Mouse (Mus musculus): Measurements from ENCODE around the gene Cfap299. TPM values are rescaled to one million over a fixed set of nuclear protein-coding genes. Genes with fewer than 3 reads are reported as not detected.

Gene Cfap299
- polyA plus RNA-seq, 1 experiment: not detected

GRCm38 (mm10) chr5:98360792-98361419 lies 31.8 kb downstream of the Cfap299 start:
- H3K27ac ChIP-seq (replicated peaks; ENCODE audit: low read depth, low read length): no peak overlapping the region
- no peaks in the 10 kb centered on the region for H3K4me1 ChIP-seq (ENCODE audit: control insufficient read depth, insufficient read depth, insufficient read length, low read length)
- no peak overlapping the region for H3K4me3 ChIP-seq (ENCODE audit: insufficient read depth, low read depth, low read length)

GRCm38 (mm10) chr5:98363428-98363827 lies 34.3 kb downstream of the Cfap299 start:
- Histone ChIP-seq H3K4me3 (ENCODE audit: insufficient read depth, low read depth, low read length) (no peak overlapping the region), H3K4me1 (ENCODE audit: control insufficient read depth, insufficient read depth, insufficient read length, low read length) (no peaks in the 10 kb centered on the region), H3K27ac (replicated peaks; ENCODE audit: low read depth, low read length) (no peak overlapping the region)

GRCm38 (mm10) chr5:98365340-98365739 lies 36.2 kb downstream of the Cfap299 start:
- H3K4me3 ChIP-seq (ENCODE audit: insufficient read depth, low read depth, low read length): no peak overlapping the region
- H3K4me1 ChIP-seq (ENCODE audit: control insufficient read depth, insufficient read depth, insufficient read length, low read length): no peaks in the 10 kb centered on the region
- no peak overlapping the region for H3K27ac ChIP-seq (replicated peaks; ENCODE audit: low read depth, low read length)

- Histone ChIP-seq H3K4me3 (ENCODE audit: insufficient read depth, low read depth, low read length) (no peak overlapping the region), H3K4me1 (ENCODE audit: control insufficient read depth, insufficient read depth, insufficient read length, low read length) (no peaks in the 10 kb centered on the region), H3K27ac (replicated peaks; ENCODE audit: low read depth, low read length) (no peak overlapping the region)
Measured at GRCm38 (mm10) chr5:98368822-98369221, 39.7 kb downstream of the Cfap299 start.

GRCm38 (mm10) chr5:98369426-98369825 lies 40.3 kb downstream of the Cfap299 start:
- no peak overlapping the region for H3K4me3 ChIP-seq (ENCODE audit: insufficient read depth, low read depth, low read length)
- H3K4me1 ChIP-seq (ENCODE audit: control insufficient read depth, insufficient read depth, insufficient read length, low read length): no peaks in the 10 kb centered on the region
- no peak overlapping the region for H3K27ac ChIP-seq (replicated peaks; ENCODE audit: low read depth, low read length)

GRCm38 (mm10) chr5:98376058-98376798 lies 47.1 kb downstream of the Cfap299 start:
- H3K4me1 ChIP-seq (ENCODE audit: control insufficient read depth, insufficient read depth, insufficient read length, low read length): no peaks in the 10 kb centered on the region
- no peak overlapping the region for H3K27ac ChIP-seq (replicated peaks; ENCODE audit: low read depth, low read length)
- no peak overlapping the region for H3K4me3 ChIP-seq (ENCODE audit: insufficient read depth, low read depth, low read length)

GRCm38 (mm10) chr5:98376799-98377090 lies 47.6 kb downstream of the Cfap299 start:
- no peaks in the 10 kb centered on the region for H3K4me1 ChIP-seq (ENCODE audit: control insufficient read depth, insufficient read depth, insufficient read length, low read length)

GRCm38 (mm10) chr5:98380360-98380759 lies 51.3 kb downstream of the Cfap299 start:
- no peak overlapping the region for H3K4me3 ChIP-seq (ENCODE audit: insufficient read depth, low read depth, low read length)

More at GRCm38 (mm10) chr5:98376799-98377090, 47.6 kb downstream of the Cfap299 start:
- Histone ChIP-seq H3K4me3 (ENCODE audit: insufficient read depth, low read depth, low read length) (no peak overlapping the region), H3K27ac (replicated peaks; ENCODE audit: low read depth, low read length) (no peak overlapping the region)

GRCm38 (mm10) chr5:98387054-98387453 lies 58.0 kb downstream of the Cfap299 start:
- no peaks in the 10 kb centered on the region for H3K4me1 ChIP-seq (ENCODE audit: control insufficient read depth, insufficient read depth, insufficient read length, low read length)
- no peak overlapping the region for H3K4me3 ChIP-seq (ENCODE audit: insufficient read depth, low read depth, low read length)
- H3K27ac ChIP-seq (replicated peaks; ENCODE audit: low read depth, low read length): no peak overlapping the region

More at GRCm38 (mm10) chr5:98380360-98380759, 51.3 kb downstream of the Cfap299 start:
- no peaks in the 10 kb centered on the region for H3K4me1 ChIP-seq (ENCODE audit: control insufficient read depth, insufficient read depth, insufficient read length, low read length)
- H3K27ac ChIP-seq (replicated peaks; ENCODE audit: low read depth, low read length): no peak overlapping the region

- Histone ChIP-seq H3K4me1 (ENCODE audit: control insufficient read depth, insufficient read depth, insufficient read length, low read length) (no peaks in the 10 kb centered on the region), H3K27ac (replicated peaks; ENCODE audit: low read depth, low read length) (no peak overlapping the region), H3K4me3 (ENCODE audit: insufficient read depth, low read depth, low read length) (no peak overlapping the region)
Measured at GRCm38 (mm10) chr5:98402165-98402564, 73.1 kb downstream of the Cfap299 start.

- H3K27ac ChIP-seq (replicated peaks; ENCODE audit: low read depth, low read length): no peak overlapping the region
- no peak overlapping the region for H3K4me3 ChIP-seq (ENCODE audit: insufficient read depth, low read depth, low read length)
- no peaks in the 10 kb centered on the region for H3K4me1 ChIP-seq (ENCODE audit: control insufficient read depth, insufficient read depth, insufficient read length, low read length)
Measured at GRCm38 (mm10) chr5:98410060-98410459, 81.0 kb downstream of the Cfap299 start.

- Histone ChIP-seq H3K27ac (replicated peaks; ENCODE audit: low read depth, low read length) (no peak overlapping the region), H3K4me3 (ENCODE audit: insufficient read depth, low read depth, low read length) (no peak overlapping the region), H3K4me1 (ENCODE audit: control insufficient read depth, insufficient read depth, insufficient read length, low read length) (no peaks in the 10 kb centered on the region)
Measured at GRCm38 (mm10) chr5:98416385-98417145, 87.5 kb downstream of the Cfap299 start.

GRCm38 (mm10) chr5:98424965-98425364 lies 95.9 kb downstream of the Cfap299 start:
- no peak overlapping the region for H3K27ac ChIP-seq (replicated peaks; ENCODE audit: low read depth, low read length)
- H3K4me1 ChIP-seq (ENCODE audit: control insufficient read depth, insufficient read depth, insufficient read length, low read length): no peaks in the 10 kb centered on the region
- no peak overlapping the region for H3K4me3 ChIP-seq (ENCODE audit: insufficient read depth, low read depth, low read length)

- H3K4me3 ChIP-seq (ENCODE audit: insufficient read depth, low read depth, low read length): no peak overlapping the region
- H3K4me1 ChIP-seq (ENCODE audit: control insufficient read depth, insufficient read depth, insufficient read length, low read length): no peaks in the 10 kb centered on the region
- H3K27ac ChIP-seq (replicated peaks; ENCODE audit: low read depth, low read length): no peak overlapping the region
Measured at GRCm38 (mm10) chr5:98426112-98426511, 97.0 kb downstream of the Cfap299 start.

GRCm38 (mm10) chr5:98430060-98430459 lies 101.0 kb downstream of the Cfap299 start:
- H3K4me3 ChIP-seq (ENCODE audit: insufficient read depth, low read depth, low read length): no peak overlapping the region
- H3K27ac ChIP-seq (replicated peaks; ENCODE audit: low read depth, low read length): no peak overlapping the region
- H3K4me1 ChIP-seq (ENCODE audit: control insufficient read depth, insufficient read depth, insufficient read length, low read length): no peaks in the 10 kb centered on the region
